Mouse (Mus musculus) kidney, postnatal 36 days (tissue): ENCODE measurements around the gene Sash1.

ENCODE experiments used
- DNase-seq, 2 experiments: peaks; one replicate each; pipeline ENCODE4 v3.0.0; 2021 to 2022; ENCODE audit warnings: mixed read lengths in 2 of 2

The Sash1 gene

DNA sequence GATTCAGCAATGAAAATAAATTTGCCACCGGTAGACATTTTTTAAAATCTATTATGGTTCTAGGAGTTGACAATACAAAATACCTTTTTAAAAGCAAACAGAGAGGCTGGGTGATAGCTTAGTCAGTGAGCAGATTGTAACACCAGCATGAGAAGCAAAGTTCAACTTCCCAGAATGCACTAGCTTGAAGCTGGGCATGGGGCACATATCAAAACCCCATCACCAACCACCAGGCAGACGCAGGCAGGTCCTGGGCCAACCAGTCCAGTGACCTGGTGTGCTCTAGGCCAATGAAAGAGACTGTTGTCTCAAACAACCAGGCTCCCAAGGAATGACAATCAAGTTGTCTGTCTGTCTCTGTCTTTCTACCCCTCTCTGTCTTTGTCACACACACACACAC, 98.6 kb downstream of the Sash1 start:
- DNase-seq, result peak; percentile 50

DNA sequence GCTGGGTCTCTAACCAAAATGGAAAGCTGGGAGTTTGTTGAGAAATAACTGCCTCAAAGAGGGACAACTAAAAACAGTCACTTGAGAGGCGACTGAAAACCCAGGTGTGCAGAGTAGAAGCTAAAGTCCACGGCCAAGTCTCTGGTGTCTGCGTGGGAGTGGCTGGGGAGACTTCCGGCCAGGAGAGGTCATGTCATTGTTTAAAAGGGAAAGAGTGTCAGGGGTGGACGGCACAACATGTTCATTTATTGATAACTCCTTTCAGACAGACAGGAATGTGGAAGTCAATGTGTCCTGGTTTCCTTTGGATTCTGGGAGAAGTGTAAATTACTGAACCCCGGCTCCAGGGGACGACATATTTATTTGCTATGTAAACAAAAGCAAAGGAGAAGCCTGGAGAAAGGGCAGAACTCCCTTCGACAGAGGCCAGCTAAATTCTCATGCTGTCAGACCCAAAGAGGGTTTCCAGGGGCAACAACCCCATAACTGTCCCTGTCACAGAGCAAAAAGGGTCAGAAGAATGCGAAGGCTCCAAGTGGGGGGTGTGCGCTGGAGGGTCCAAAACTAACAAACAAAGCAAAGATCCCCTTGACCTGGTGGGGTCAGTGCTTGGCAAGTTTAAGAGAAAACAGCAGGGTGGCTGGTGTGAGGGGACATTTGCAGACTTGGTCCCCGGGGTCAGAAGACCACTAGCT, 100.3 kb downstream of the Sash1 start:
- DNase-seq, result peak; percentile 48 to 50

DNA sequence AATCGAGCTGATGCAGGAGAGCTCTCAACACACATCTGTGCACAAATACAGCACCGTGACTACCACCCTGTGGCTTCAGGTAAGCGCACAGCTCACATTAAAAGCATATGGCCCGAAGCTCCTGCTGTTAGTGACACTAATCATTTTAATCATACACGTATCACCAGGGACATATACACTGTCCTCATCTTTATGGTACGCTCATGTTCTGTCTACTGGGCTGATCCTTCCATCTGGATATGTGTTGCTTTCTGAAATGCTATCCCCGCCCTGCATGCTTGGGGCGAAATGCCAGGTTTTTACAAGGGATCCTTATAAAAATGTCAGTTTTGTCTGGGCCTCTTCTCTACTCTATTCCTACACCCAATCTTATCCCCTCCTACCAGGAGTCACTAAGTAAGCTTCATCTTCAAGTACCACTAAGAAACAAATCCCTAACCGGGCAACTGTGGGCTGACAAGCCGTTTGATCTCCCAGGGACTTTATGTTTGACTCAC, 103.9 kb downstream of the Sash1 start:
- DNase-seq, result no peak

DNA sequence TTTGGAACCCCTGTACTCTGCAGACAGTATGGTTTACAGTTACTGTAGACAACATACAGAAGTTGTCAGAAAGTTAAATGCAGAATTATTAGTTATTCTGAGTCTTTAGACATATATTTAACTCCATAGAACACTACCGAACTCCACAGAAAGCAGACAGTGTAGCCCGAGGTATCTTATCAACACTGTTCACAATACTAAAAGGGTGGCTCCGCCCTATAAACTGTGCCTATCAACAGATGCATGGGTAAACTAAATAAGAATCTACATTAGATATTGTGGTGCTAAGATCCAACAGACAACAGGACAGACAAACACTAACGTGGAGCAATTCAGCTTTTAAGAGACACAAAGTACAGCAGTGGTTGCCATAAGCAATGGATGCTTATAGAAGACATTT, 106.0 kb downstream of the Sash1 start:
- DNase-seq, result no peak

DNA sequence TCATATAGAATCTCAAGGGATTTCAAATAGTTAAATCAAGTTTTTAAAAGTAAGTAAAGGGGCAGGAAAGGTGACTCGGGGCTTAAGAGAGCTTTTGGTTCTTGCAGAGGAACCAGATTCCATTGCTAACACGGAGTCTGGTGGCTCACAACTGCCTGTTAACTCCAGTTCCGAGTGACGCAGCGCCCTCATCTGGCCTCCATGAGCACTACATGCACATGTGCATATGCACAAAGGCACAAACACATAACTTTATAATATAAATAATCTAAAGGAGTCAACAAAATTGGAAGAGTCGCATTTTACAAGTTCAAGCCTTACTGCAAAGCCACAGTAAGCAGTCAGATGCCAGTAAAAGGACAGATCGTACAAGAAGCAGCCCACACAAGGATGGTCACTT, 107.0 kb downstream of the Sash1 start:
- DNase-seq, result peak in 1 of 2 experiments; percentile 40

DNA sequence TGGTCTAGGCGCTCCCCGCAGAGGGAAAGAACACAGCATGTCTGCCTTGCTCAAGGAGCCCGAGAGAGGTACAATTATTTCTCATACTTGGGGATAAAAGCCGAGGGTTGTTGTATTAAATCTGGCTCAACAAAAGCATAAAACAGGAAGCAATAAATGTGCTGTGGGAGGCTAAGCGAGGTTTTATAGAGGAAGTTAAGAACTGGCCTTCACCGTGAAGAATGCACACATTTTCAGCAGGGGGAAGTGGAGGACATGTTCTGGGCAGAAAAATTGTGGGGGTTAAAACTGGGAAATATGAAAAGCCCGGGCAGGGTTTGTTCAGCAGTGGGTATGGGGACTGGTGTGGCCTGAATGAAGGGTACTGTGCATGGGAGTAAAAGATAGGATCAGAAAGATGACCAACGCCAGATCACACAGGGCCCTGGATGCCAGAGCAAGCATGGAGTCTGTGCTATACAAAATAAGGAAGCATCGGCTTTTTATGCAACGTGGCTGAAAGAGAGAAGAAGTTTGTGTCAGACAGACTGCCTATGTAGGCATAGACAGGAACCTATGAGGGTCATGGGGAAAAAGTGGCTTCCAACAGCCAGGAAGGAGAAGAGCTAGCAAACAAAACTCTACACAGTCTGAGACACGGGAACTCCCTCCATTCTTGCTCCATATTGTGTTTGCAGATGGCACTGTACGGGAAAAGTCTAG, 108.2 kb downstream of the Sash1 start:
- DNase-seq, result no peak

DNA sequence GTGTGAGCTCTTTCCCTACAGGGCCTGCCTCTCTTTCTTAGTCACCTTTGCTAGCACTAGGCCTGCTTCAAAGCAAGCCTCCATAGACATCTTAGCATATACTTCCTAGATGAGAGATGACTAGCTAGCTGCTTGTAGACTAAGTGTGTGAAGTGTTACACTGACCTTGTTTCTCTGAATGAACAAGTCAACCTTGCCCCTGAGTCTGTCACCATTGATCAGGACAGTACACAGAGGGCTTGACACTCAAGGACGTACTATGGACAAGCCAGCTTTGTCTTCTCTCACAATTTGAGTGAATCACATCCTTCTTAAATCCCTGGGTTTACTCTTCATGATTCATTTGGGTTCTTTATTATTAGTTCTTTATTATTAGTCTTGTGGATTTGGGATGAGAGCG, 109.1 kb downstream of the Sash1 start:
- DNase-seq, result no peak

DNA sequence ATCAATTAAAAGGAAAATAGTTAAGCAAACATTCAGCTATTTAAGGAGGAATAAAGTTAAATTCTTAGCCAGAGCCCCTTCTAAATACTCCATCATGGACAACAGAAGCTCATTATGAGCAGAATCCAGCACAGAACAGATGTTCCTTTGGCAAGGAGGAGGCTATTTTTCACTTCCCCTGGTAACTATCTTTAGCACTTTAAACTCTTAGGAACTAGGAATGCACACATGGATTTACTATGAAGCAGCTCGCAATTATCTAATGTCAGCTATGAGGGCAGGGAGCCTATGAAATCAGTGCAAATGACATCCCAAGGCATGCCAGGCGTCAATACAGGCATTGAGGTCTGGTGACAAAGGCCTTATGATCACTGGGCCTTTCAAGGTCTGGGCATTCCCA, 110.1 kb downstream of the Sash1 start:
- DNase-seq, result no peak

DNA sequence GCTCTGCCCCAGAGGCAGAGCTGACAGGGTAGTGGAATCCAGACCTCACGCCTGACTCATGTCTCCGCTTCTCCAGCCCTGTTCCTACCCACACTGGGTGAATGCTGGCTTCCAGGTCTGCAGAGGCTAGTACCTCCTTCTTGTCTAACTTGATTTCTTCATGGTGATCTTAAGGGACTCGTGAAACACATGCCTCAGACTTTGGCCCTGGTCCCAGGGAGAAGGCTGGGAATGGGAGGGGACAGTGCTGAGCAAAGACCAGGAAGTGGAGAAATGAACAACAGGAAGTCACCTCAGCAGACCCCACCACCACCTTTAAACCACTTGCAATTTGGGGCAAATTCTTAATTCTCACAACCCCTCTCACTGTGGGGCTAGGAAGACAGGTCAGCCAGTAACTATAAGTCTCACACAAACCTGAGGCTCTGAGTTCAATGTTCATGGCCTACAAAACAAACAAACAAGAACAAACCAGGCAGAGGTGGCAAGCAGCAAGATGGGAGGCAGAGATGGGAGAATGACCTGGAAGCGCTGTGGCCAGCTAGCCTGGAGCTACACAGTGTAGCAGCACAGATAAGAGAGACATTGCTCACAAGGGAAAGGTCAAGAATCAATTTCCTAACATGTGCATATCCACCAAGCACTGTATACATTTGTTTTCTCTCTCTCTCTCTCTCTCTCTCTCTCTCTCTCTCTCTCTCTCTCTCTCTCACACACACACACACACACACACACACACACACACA, 113.2 kb downstream of the Sash1 start:
- peak; percentile 68 to 77 for DNase-seq

DNA sequence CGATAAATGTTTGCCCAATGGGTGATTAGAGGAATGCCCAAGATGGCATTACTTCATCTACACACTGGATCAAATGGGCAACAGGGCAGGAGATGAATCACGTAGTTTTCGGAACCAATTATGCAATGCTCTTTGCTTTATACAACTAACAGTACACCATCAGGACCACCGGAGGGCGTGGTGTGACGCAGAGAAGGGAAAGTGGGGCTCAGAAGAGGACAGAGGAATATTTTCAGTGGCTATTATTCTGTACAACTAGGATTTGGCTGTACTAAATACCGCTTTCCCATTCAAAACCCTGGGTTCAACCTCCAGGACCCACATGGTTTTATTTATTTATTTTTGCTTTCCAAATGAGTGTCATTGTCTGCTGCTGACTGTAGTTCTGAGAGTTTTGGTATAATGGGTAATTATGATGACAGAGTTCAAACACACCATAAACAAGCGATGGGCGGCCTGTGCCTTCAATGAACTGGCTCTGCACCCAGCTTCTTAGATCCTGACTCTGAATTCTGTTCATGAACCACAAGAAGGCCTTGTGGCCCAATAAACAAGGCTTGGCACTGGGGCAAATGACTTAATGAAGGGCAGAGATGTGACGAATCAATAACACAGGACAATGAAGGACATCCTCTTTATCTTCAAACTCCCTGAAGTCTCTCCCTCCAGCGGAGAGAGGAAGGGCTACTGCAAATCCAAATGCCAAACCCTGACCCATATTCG, 114.8 kb downstream of the Sash1 start:
- DNase-seq, result no peak

DNA sequence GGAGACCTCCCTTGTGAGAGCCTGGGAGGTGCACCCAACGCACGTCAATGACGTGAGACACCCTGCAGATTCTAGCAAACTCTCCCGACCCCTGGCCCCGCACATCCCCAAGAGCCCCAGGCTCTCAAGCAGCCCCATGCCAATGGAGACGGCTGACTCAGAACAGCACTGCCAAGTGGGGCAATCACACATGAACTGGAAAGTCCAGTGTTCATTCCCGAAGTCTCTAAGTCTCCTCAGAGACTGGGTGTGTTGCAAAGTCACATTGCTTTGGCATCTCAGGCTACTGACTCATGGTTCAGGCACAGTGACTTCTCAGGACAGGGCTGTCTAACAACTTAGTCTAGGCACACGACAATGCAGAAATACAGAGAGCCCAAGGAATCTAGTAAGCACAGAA, 117.2 kb downstream of the Sash1 start:
- DNase-seq, result no peak

DNA sequence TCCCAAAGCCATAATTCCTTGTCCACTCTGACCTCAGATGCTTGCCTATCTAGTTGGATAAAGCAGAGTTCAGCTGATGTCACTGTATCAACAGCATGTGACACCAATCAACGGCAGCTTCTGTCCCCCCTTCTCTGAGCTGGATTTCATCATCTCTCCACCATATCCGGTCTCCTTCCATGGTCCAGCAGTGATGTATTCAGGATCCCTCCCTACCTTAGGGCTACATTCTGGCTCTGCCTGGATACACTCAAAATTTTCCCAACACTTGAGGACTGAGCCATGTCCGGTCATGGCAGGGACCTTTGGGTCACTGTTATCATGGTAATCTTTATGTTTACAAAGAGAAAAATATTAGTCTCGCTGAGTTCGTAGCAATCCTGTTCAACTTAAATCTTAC, 118.5 kb downstream of the Sash1 start:
- DNase-seq, result no peak

DNA sequence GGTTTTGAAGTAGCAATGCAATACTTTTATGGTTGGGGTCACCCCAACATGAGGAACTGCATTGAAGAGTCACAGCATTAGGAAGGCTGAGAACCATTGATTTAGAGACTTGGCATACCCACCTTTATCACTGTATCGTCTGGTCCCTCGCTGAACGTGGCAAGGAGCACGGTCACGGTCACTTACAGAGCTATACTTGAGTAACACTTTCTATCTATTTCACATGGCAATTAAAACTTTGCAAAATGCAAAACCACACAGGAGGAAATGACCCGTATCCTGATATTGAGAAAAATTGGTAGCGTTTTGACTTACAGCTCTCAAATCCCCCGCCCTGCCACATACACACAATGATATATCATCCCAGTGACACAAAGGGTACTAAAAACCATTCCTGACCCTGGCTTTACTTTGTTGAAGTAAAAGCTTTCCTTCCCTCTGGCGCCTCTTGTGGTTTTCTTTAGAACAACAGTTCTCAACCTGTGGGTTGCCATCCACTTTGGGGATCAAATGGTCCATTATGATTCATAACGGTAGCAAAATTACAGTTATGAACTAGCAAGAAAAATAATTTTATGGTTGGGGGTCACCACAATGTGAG, 119.8 kb downstream of the Sash1 start:
- DNase-seq, result peak in 1 of 2 experiments; percentile 51

DNA sequence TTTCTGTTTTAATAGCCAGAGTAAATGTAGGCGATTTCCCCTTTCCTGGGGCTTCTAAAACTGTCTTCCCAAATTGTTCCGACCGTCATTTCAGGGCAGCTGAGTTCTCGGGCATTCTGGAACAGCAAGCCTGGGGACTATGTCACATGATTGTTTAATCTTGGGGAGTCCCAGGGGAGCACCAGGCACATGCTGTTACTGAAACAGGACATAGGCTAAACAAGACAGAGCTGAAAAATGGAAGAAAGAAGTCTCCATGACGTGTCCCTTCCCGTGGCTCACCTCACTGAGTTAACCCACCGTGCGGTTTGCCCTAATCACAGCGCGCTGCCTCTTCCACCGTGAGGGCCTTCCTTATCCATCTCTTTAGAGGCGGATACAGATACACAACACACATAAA, 123.1 kb downstream of the Sash1 start:
- peak in 1 of 2 experiments; percentile 28 for DNase-seq

DNA sequence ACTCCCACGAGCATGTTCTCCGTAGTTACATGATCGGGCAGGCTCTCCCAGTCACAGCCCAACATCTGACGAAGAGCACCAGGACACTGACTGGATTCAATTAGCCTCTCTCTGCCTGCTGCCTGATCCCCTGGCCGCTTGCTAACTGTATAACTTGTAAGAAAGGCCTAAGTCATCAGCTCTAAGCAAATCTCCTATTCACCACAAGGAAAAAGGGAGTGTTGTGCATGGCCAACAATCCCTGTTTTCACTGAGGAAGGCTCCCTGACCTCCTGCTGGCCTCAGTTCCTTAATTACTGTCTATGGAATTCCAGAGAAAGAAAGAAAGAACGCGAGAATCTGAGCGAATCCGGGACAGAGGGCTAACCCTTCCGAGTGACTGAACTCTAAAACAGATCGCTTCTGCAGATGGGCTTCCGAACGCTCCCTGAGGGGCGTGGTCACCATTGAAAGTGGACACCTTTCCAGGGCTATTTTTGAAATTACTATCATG, 123.6 kb downstream of the Sash1 start:
- DNase-seq, result peak in 1 of 2 experiments; percentile 25

DNA sequence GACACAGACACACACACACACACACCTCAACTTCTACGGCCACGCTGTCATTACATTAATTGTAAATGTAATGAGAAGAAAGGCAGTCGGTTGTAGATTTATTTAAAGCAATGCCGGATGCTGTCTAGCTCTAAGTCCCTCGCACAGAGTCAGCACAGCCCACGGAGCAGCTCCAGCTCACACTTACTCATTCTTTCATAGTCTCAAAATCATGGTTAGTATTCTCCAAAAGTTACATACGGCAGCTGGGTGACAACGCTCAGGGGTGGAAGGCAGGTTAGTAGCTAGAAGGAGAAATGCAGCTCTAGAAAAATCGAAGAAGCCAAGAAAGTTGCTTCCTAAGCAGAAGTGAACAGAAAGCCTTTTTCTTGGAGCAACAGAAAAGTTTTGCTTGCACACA, 124.2 kb downstream of the Sash1 start:
- no peak for DNase-seq

DNA sequence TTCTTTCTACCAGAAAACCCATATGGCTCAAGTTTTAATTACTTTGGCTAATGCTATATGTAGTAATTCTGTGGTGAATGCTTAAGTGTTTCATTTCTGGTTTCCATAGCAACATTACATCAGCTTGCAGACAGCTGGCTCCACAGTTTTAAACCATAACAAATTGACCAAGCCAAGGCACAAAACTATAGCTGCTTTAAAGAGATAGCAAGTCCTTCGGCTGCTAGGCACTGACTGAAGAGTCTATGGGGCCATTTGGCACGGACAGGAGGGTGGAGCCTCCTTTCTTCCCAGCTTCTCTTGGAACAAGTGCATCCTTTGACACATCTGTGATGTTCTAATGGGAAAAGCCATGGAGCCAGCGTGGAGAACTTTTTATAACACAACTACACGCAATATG, 125.3 kb downstream of the Sash1 start:
- peak in 1 of 2 experiments; percentile 28 for DNase-seq

DNA sequence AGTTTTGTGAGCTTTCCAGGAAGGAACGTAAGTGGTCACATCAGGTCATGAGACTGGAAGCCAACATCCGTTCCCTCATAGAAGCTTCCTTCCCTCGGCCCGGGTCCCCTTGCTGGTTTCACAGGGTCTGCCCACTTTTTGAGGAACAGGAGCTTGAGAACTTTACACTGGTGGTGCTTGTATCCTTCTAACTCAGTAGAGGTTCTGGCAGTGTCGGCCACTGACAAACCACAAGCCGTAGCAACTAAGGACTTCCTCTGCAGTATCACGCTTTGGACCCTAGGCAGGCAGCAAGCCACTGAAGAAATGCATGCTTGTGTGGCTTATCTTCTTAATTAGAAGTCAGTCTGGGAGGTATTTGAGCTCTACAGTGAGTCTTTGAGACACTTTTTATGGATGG, 126.6 kb downstream of the Sash1 start:
- DNase-seq, result peak in 1 of 2 experiments; percentile 27

DNA sequence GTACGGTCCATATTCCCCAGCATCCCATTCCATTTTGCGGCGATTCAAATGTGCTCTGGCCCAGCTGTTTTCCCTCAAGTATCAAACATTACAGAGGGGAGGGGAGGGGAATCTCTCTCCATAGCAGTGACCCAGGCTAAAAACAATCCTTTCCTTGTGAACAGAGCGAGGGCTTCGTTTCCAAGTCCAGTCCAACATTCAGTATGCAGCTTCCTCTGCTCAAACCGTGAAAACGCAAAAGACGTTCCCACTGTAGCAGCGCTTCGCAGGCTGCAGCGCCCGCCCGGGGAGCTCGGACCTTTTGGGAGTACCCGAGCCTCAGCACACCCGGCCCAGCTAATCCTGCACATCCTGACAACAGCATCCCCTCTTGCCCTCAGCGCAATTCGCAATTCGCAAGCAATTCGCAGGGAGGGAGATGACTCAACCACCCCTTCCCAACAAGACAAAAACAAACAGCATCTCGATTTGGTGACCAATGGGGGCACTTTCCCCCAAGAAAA, 128.4 kb downstream of the Sash1 start:
- no peak for DNase-seq

DNA sequence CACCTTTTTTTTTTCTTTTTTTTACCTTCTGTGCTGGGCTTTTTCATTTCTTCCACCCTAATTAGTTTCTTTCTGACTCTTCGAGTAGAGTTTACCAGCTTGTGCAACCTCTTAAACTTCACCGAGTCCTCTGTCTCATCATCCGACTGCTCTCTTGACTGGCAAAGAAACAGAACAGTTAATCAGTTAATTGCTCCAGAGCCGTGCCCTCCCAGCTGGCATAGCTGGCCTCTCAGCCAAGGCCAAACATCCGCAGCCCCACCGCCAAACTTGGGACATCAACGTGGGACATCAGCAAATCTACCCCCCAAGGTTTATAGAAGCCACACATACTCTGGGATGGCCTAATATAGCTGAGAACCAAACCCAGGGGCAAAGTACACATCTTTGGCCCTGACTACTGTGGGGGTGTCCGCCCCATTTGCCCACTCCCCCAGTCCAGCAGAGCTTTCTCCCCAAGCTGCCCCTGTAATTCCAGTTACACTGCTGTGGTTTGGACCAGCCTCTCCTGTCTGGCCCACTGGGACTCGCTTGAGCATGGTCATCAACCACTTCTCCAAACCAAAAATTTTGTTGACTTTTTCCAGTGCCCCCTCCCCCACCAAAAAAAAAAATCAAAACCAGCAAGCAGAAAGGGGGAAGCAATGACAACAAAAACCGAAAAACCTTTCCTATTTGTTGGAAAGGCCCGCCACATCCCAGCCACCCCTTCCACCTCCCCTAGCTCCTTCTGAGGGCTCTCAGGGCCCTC, 129.1 kb downstream of the Sash1 start:
- peak in 1 of 2 experiments; percentile 18 for DNase-seq

DNA sequence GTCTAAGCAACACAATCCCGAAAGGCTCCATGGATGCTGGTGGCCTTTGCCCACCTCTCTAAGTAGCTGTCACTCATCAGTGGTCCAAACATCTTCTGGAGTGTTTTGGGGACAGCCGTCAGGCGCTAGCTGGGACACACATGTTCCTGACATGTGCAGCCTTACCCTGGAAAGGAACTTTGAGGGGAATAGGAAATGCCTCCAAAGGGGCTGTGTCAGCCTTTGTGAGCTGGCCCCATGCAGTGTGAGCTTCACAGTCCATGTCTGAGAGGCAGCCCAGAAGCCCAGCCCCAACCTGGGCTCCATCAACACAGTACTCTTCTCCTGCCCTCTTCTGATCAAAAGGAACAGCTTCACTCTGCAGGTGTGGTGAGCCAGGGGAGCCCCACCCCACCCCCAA, 132.5 kb downstream of the Sash1 start:
- DNase-seq, result no peak
